Mouse (Mus musculus) CD4-positive helper T cell, adult 2 months (primary cell): ENCODE results near the gene Olfr11.

Experiments used
- DNase-seq: peaks from one replicate; pipeline ENCODE4 v3.0.0-alpha.2; 2012; ENCODE audit warnings: low read depth, missing footprints, low spot score

Olfr11 gene

DNA sequence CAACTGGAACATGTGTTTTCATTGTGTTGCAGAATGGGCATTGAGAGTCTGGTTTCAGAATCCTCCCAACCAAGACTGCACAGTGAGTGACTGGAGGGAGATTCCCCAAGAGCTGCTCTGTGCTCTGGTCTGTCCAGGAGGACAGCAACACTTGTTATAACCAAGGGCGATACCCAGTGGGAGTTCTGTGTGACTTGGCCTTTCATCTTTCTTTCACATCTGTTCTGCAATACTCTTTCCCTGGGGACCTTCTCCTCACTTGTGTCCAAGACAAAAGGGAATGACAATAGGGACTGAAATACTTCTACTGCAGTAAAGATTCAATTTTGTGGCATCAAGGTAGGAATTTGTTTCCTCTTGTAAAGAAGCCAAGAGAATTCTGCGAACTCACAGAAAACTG lies at the start of gene Olfr11:
Gene Olfr11, minus strand, starts transcription at position 101 of the 400 bp plus-strand sequence.
- DNase-seq: no peak

DNA sequence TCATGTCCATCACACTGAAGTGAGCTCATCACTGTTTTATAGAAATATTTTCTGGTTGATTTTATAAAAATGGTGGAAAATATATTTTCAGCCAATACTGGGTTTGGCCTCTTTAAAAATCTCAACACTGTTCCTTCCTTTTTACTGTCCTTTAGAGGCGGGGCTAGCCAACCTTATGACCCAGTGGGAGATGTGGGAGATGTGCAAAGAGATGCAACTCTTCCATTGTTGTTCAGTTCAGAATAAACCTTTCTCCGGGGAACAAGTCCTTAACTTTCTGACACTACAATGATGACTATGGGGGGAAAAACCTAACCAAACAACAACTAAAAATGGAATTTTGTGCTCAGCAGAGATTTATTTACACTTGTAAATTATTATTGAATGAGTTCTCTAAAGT lies 35.0 kb upstream of the Olfr11 start, which contains the start of gene Olfr1360:
Gene Olfr1360, minus strand, starts transcription at position 101 of the 400 bp plus-strand sequence.
- no peak for DNase-seq

DNA sequence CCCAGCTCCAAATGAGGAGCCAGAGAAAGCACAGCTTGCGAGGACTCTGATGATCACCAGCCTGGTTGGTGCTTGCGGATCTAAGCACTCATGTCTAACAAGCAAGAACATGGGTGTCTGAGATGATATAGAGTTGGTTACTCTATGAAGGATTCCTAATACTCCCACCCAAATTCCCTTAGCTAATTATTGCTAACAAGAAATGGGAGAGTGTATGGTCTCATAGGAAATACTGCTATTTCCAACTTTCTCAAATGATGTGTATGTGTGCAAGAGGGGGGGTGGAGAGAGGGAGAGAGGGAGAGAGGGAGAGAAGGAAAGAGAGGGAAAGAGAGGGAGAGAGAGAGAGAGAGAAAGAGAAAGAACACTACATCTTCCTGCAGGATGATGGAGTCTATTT lies 21.0 kb upstream of the Olfr11 start, which contains the start of gene Olfr1361:
Gene Olfr1361, minus strand, starts transcription at position 101 of the 400 bp plus-strand sequence.
- no peak for DNase-seq

DNA sequence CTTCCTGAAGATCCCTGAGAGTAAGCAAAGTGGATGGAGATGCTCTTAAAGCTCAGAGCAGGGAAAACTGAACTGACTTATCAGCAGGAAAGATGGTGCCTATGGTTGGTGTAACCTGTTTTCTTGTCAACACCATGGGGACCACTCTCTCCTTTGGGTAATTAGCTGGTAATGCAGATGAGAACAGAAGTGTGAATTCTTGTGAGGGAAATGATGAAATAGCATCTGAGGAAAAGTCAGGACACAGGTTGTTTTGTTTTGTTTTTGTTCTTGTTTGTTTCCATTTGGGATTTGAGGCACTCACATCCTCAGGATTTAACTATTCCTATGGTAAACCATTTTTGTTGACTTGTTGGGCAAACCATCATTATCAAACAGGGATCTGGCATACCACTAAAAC lies 28.4 kb downstream of the Olfr11 start, which contains the start of gene Olfr1362:
Gene Olfr1362, minus strand, starts transcription at position 101 of the 400 bp plus-strand sequence.
- DNase-seq: no peak

- DNase-seq: no peak
These were observed 50.7 kb downstream of the Olfr11 start for GRCm38 (mm10) chr13:21591618-21592017.
